Mouse (Mus musculus): ENCODE data around the gene Ctrc. TPM values are rescaled to one million over a fixed set of nuclear protein-coding genes. Genes with fewer than 3 reads are reported as not detected.
A peak's percentile ranks its signal among the peaks of the same experiment; 100 is the strongest.

Ctrc gene
- total RNA-seq, 2 experiments from 2014 or later, result not detected

DNA sequence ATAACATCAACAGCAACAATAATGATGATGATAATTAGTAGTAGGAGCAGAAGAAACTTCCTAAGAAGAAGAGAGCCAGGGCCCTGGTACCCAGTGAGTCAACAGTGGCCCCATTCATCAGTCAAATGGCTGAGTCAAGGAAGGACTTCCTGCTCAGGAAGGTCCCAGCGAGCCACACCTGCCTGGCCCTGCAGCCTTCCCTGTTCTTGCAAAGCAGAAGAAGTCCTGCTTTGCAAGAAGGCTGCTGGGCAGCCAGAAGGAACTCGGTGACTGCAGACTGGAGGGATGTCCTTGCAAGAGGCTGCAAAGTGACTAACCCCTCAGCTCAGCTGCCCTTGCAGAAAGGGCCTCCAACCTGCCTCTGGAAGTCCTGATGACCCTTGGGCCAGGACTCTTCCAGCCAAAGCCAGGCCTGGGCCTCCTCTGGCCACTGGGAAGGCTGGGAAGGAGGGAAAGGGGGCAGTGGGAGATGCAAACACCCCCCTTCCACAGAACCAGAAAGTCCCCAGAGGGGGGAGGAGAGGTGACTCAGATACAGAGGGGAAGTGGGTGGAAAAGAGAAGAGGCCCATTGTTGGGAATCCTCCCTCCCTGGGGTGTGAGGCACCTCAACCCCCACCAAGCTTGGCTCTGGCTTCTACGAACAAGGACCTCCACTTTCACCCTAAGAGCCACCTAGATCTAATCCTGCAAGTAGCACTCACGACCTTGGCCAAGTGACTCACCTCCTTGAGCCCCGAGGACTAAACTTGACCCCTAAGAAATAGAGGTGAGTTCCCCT lies 23.5 kb upstream of the Ctrc start:
- intact Hi-C loops (cut with DNase I), result no loop called here
- no peak for DNase-seq (ENCODE audit: low spot score in 2 of 2)

DNA sequence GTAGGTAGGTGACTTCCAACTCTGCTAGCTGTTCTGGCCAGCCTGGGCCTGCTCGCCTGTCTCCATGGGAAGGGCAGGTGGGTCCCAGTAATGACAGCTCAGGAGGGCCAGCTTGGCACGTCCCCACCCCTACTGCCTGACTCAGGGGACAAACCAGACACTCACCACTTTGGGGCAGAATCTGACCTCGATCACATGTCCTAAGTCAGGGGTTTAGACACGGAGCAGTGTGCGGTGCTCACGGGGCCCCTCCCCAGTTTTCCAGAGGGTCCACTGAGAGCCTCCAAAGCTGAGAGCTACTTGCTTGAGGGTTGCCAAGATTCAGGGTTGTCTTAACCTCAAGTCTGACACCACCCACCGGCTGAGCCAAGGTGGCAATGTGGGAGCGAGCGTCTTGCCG lies 21.9 kb upstream of the Ctrc start:
- DNase-seq (ENCODE audit: low spot score in 2 of 2), result no peak
- intact Hi-C loops (cut with DNase I), result no loop called here

DNA sequence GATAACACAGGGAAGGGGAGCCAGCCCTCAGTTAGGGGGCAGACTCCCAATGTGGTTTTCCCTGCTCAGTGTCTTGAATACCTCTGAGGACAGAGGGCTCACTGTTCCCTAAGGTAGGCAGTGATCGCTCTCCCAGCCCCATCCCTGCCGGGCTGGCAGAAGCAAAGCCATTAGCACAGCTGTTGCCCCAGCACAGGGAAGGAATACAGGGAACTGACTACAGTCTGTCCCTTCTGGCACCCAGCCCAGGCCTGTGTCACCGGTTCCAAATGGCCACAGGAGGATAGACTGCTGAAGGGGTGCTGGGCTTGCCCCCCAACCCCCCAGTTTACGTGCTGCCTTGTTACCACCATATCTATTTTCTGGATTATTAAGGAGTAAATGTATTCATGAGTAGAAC lies 21.3 kb upstream of the Ctrc start:
- no peak for DNase-seq (ENCODE audit: low spot score in 2 of 2)
- intact Hi-C loops (cut with DNase I), result no loop called here

DNA sequence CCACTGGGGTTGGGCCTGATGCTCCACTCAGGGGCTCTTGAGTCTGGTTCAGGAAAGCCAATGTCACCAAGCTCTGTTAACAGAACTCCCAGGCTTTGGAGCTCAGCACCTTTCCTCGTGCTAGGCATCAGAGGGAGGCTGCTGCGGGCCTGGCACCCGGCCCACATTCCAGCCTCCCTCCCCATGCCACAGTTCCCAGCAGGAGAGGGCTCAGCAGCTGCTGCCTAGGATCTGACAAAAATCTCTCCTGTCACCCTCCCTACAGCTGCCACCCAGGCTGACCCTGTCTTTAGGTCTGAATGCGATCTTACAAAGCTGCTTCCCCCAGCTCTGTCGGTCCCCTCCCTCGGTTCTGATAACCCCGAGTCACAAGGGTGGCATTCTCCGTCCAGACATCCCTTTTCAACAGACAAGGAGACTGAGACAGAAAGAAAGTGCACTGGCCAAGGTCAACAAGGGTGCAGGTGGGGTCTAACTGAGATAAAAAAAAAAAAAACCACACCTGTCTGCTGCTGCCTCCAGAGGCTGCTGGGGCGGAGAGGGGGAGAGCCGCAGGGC lies 20.9 kb upstream of the Ctrc start:
- intact Hi-C loops (cut with DNase I), result no loop called here

DNA sequence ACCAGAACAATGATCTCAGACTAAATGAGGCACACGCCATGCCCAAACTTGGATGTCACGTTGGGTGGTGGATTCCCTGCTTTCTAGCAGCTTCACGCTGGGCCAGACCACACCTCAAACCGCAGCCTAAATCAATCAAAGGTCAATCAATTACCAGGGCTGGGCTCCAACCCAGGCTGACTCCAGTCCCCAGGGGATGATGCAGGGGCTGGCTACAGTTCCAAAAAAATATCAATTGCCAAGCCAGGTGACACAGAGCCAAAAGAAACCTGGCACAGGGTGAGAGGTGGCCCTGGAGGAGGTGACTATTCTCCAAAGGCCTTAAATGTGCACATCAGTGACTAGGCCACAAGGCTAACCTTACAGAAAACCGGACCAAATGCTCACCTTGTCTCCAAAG lies 19.4 kb upstream of the Ctrc start:
- DNase-seq (ENCODE audit: low spot score in 2 of 2), result no peak
- intact Hi-C loops (cut with DNase I), result no loop called here

More for the DNA sequence above, 20.9 kb upstream of the Ctrc start:
- no peak for DNase-seq (ENCODE audit: low spot score in 2 of 2)

DNA sequence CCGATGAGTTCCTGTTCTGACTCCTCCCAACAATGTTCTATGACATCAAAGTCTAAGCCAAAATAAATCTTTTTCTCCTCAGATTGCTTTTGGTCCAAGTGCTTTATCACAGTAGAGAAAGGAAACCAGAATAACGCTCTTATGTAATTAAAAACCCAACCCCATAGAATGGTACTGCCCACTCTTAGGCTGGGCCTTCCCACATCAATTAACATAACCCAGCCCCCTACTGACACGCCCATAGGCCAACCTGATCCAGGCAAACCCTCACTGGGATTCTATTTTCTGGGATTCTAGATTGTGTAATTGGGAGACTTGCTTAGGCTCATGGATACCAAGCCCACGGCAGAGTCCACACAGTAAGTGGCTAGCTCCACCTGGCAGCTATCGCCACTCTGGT lies 18.8 kb upstream of the Ctrc start:
- no peak for DNase-seq (ENCODE audit: low spot score in 2 of 2)
- intact Hi-C loops (cut with DNase I), result no loop called here

DNA sequence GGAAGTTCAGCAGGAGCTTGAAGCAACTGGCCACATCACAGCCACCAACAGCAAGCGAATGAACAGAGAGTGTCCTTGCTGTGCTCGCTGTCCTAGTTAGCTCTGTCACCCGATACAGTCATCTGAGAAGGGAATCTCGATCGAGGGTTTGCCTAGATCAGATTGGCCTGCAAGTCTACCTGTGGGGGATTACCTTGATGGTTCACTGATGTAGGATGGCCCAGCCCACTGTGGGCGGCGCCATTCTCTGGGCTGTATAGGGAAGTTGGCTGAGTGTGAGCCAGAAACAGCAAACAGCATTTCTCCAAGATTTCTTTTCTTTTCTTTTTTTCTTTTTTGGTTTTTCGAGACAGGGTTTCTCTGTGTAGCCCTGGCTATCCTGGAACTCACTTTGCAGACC lies 18.3 kb upstream of the Ctrc start:
- no peak for DNase-seq (ENCODE audit: low spot score in 2 of 2)

DNA sequence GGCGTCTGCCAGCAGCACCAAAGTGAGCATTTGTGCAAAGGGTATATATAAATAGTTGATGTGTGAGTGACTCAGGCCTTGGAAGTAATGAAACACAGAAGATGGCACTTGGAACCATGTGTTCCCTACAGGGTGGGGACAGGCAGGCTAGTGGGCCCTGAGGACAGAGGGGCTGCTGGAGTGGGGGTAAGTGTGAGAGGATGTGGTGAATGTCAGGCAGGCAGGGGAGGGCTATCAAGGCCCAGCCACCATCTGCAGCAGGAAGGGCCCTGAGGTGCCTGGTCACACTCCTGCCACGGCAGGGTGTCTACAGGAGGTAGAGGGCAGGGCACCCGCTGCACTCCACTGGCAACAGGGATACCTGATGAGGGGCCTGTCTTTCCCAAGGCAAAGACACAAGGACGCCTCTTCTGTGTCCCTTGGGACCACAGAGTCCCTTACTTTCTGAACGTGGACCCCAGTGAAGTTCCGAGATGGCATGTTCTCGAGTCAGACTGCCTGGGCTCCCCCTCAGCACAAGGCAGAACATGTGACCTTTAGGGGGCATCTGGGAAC lies 17.6 kb upstream of the Ctrc start:
- DNase-seq (ENCODE audit: low spot score in 2 of 2), result no peak
- intact Hi-C loops (cut with DNase I), result no loop called here

More for the DNA sequence above, 18.3 kb upstream of the Ctrc start:
- intact Hi-C loops (cut with DNase I), result no loop called here

DNA sequence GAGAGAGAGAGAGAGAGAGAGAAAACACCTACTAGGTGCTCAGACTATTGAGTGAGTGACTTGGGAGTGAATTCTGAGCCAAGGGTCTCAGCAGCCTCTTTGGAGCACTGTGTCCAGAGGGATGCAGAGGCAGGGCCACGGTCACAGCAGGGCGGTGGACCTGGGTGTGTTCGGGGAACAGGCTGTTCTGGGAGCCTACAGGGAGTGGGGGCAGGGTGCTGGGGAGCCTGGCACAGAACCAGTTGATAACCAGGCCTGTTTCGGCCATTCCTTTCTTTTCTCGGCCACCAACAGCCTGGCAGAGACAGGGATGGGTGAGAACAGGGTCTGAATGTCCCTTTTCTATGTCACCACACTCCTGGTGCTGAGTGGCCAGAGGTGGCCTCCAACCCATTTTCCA lies 16.7 kb upstream of the Ctrc start:
- intact Hi-C loops (cut with DNase I), result no loop called here
- DNase-seq (ENCODE audit: low spot score in 2 of 2), result no peak

DNA sequence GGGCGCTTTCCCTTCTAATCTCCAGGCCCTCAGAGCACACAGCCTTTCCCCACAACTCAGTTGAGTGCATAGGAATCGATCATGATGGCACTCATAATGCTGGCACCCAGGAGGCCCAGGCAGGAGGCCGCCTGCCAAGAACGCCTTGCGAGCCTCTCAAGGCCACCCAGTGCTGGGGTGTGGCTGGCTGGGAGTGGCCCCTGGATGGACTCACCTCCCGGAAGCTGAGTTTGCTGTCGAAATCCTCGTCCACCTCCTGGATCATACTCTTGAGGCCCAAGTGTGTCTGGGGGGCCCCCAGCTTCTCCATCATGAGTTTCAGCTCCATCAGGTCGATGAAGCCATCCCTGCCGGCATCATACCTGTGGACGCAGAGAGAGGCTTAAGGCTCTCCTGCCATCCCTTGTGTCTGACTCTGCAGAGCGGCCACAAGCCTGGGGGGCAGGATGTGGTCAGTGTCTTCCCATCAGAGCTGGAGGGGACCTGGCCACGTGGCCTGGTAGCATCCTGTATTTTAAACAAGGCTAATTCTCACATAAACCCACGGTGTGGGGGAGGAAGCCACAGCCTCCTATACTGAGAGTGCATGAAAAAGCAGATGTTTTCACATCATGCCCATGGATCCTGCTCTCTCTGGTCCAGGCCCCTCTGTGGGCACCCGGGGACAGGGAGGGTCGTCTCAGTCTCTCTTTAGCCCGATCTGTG lies 15.6 kb upstream of the Ctrc start:
- intact Hi-C loops (cut with DNase I), result no loop called here

DNA sequence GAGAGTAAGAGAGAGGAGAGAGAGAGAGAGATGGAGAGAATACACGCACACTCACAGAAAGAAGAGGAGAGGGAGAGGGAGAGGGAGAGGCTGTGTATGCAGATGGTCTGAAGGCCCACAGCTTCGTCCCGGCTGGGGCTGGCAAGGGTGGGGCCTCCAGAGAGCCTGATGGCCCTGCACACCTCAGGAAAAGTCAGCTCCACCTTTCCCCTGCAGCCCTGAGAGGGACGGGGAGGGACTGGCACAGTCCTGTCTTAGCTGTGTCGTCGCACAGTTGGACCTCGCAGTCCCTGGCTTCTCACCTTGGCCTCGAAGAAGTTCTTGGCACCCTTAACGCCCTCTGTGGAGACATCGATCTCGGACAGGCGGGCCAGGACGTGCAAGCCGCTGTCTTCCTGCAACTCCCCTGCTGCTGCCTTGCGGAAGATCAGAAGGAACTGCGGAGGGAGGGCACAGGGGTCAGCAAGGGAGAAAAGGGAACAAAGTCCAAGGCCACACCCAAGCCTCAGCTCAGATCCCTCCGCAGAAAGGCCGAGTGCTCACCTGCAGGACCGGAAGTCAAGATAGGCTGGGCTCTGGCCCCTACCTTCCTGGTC lies 14.2 kb upstream of the Ctrc start:
- intact Hi-C loops (cut with DNase I), result no loop called here
- no peak for DNase-seq (ENCODE audit: low spot score in 2 of 2)

More for the DNA sequence above, 15.6 kb upstream of the Ctrc start:
- DNase-seq (ENCODE audit: low spot score in 2 of 2), result no peak

DNA sequence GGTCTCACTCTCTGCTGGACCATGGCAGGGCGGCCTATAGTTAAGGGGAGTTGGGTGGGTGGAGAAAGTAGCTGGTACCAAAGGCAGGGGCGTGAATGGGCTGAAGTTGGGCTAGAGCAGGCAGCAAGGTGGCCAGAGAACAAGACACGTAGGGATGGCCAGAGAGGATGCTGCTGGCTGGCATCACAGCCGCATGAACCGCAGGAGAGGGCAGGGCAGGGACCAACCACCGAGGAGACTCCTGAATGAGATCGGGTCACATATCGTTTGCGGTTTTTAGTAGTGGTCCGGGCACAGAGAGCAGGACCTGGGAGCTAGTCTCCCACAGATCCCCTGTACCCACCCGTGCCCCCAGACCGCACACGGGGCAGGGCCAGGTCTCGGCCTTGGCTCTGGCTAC lies 13.2 kb upstream of the Ctrc start:
- no peak for DNase-seq (ENCODE audit: low spot score in 2 of 2)

DNA sequence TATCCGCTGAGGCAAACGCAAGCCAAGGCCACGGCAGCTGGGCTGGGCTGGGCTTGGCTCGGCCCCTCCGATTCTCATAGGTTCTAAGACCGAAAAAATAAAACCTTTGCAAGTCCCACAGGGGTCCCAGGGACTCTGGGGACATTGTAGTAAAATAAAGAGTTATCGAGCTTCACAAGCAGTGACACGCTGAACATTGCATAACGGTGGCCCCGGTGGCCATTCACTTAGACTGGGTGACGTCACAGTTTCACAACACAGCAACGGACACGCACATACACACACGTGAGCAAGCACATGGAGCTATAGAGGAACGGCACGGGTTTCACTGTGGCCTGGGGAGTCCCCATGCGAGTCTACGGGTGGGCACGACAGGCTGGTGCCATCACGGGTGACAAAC lies 12.3 kb upstream of the Ctrc start:
- no peak for DNase-seq (ENCODE audit: low spot score in 2 of 2)
- intact Hi-C loops (cut with DNase I), result no loop called here

More for the DNA sequence above, 13.2 kb upstream of the Ctrc start:
- intact Hi-C loops (cut with DNase I), result no loop called here

DNA sequence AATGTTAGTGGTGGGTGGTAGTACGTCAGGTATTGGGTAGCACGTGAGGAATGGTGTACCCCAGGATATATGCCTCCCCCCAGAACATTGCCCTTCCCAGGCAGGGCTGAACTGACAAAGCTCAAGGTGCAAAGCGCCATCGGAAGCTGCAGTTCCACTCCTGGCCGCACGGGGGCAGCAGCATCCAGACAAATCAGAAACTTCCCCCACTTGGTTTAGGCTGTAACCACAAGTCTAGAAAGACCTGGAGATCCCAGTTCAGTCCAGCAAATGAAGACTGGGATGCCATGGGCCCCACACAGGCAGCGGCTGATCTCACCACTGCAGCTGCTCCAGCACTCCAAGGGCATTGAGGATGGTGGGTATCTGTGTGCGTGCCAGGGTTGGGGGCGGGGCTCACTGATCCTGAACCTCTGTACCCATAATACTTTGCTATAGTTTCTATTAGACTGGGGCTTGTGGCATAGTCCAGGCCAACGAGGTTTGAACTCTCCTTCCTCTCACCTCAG lies 11.3 kb upstream of the Ctrc start:
- peak; percentile 82 to 86 for DNase-seq (ENCODE audit: low spot score in 2 of 2)
- intact Hi-C loops (cut with DNase I), result loop anchor here (1.0 kb wide), 1 partner anchor 101 kb away; no protein-coding TSS in a partner anchor

DNA sequence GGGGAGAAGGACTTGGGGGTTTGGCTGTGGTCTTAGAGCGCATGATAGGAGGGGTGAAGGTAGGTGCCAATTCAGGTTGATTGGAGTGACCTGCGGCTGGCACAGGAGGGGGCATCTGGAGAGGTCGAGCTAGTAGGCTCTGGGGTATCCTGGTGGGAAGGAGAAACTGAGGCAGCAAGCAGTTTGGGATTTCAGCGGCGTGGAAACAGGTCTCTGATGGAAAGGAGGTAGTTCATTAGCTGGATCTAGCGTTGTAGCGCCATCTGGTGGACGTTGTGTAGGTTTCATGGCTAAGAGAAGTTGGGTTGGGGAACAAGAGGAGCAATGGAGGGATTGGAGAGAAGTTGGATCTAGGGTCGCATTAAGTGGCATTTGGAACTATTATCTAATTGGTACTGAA lies 7.3 kb upstream of the Ctrc start:
- DNase-seq (ENCODE audit: low spot score in 2 of 2), result peak in 1 of 2 experiments; percentile 66
- intact Hi-C loops (cut with DNase I), result loop anchor here (2.0 kb wide), 1 partner anchor 45 kb away; no protein-coding TSS in a partner anchor

DNA sequence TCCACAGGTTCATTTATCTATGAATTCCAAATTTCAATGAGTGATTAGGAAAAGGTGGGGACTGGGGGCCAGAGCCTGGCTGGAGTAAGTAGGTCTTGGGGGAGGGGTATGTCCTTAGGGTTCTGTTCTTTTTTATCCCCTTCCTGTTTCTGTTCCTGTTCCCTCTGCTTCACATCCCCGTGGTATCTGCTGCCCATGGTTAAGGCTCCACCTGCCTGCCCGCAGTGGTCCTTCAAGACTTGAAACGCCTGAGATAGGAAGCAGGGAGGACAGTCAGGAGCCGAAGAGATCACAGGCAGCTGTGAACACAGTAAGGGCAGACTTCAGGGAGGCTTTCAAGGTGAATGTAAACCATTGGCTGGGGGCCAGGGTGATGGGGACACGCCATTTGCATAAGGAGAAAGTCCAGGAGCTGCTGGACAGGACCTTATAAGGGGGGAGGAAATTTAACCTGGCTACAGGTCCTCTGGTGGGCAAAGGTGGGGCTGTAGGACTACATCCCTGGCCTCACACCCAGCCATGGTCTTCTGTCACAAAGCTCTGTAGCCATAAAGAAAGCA lies 11.5 kb downstream of the Ctrc start:
- no peak for DNase-seq (ENCODE audit: low spot score in 2 of 2)
- intact Hi-C loops (cut with DNase I), result no loop called here

DNA sequence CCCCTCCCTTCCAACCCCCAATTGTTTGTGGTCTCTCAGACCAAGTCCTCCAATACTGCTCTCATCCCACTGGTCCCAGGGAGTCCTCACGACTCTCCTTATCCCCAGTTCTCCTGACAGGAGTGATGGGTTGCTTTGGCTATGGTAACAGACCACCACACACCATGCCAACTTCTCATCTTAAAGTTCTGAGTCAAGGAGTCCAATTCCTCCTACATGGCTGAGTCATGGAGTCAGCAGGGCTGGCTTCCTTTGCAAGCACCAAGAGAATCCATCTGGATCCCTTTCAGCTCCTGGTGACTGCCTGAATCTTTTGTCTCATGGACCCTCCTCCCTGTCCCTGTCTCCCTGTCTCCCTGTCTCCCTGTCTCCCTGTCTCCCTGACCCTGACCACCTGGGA lies 12.2 kb downstream of the Ctrc start:
- intact Hi-C loops (cut with DNase I), result no loop called here
- DNase-seq (ENCODE audit: low spot score in 2 of 2), result peak; percentile 39 to 44

DNA sequence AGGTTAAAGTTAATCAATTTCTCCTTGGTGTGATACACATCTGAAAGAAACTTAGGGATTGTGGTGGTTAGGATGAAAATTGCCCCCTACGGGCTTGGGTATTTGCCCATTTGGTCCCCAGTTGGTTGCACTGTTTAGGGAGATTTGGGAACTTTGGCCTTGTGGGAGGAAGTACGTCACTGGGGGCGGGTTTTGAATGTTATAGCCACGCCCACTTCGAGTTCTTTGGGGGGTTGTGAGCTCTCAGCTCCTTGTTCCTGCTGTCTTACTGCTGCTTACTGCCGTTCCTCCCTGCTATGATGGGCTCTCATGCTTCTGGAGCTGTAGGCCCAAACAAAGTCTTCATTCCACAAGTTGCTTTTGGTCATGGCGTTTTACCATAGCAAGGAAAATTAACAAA lies 14.8 kb downstream of the Ctrc start:
- intact Hi-C loops (cut with DNase I), result no loop called here
- no peak for DNase-seq (ENCODE audit: low spot score in 2 of 2)

DNA sequence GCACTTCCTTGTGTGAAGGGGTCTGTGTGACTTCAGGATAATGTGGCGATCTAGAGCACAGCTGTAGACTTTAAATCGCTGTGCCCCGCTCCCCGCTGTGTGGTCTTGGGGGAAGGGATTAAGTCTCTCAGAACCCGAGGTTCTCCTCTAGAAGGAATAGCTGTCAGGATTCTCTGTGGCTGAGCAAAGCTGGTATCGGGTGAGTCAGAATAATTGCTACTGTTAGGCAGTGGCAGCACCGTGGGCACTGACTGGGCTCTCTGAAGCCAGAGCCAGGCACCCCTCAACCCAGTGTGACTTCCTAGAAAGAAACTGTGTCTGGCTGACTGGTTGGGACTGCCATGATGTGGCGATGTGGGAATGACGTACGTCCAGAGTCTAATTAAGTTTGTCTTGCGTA lies 15.8 kb downstream of the Ctrc start:
- no peak for DNase-seq (ENCODE audit: low spot score in 2 of 2)
- intact Hi-C loops (cut with DNase I), result no loop called here

DNA sequence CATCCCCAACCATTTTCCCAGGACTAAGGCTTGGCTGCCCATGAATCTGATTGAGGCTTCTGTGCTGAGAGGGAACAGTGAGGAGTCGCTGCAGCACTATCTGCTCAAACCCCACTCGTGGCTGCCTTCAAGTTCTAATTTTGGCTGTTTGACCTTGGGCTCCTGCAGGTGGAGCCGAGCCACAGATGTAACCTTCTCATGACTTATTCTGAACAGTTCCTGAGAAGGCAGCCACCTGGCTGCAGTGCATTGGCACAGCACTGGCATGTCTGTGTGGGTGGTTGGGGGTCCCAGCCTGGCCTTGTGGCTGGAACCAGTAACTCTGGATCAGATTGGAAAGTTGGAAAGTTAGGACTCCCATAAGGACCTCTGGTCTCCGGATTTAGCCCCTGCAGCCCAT lies 18.0 kb downstream of the Ctrc start:
- intact Hi-C loops (cut with DNase I), result no loop called here
- no peak for DNase-seq (ENCODE audit: low spot score in 2 of 2)
